Mouse (Mus musculus) heart, embryonic 14.5 days (tissue): ENCODE results near the gene Sgms2. TPM values are rescaled to one million over a fixed set of nuclear protein-coding genes. Genes with fewer than 3 reads are reported as not detected.

Experiments used
- ATAC-seq: fragments of 200-750 bp; cut with Nextera tagmentation; 2 replicates; pipeline ENCODE4 v1.8.0; 2017; ENCODE audit warnings: low read depth, moderate TSS enrichment; ENCODE audit not compliant: insufficient number of reproducible peaks, insufficient read depth, low FRiP score
- H3K27ac ChIP-seq, 2 experiments: fragments of 200-500 bp in 1 of 2; fragments of 300-500 bp in 1 of 2; sonication (generic) in 1 of 2; replicated peaks in 1 of 2; 2 replicates each; pipeline ENCODE4 v1.5.1; 2012 to 2014; ENCODE audit warnings: low read depth in 2 of 2, low read length in 2 of 2, control low read depth in 1 of 2, mild to moderate bottlenecking in 1 of 2, mixed read lengths in 1 of 2; ENCODE audit not compliant: control insufficient read depth in 1 of 2, insufficient read depth in 1 of 2
- H3K27me3 ChIP-seq: fragments of 300-500 bp; sonication (generic); 2 replicates; pipeline ENCODE4 v1.6.1; 2014; ENCODE audit warnings: mild to moderate bottlenecking, low read length, control low read depth; ENCODE audit not compliant: control insufficient read depth, insufficient read depth
- H3K36me3 ChIP-seq: fragments of 300-500 bp; sonication (generic); 2 replicates; pipeline ENCODE4 v1.6.1; 2014; ENCODE audit warnings: mild to moderate bottlenecking, control low read depth, low read length, mixed read lengths; ENCODE audit not compliant: control insufficient read depth, insufficient read depth
- H3K4me1 ChIP-seq, 2 experiments: fragments of 200-500 bp in 1 of 2; fragments of 300-500 bp in 1 of 2; sonication (generic) in 1 of 2; 2 replicates each; pipeline ENCODE4 v1.6.1; 2012 to 2014; ENCODE audit warnings: low read length in 2 of 2, control low read depth in 1 of 2, mixed read lengths in 1 of 2; ENCODE audit not compliant: control insufficient read depth in 2 of 2, insufficient read depth in 2 of 2
- H3K4me2 ChIP-seq: fragments of 300-500 bp; sonication (generic); 2 replicates; pipeline ENCODE4 v1.6.1; 2014; ENCODE audit warnings: mild to moderate bottlenecking, low read length
- H3K4me3 ChIP-seq, 2 experiments: fragments of 200-500 bp in 1 of 2; fragments of 300-500 bp in 1 of 2; sonication (generic) in 1 of 2; 2 replicates each; pipeline ENCODE4 v1.5.1; 2012 to 2014; ENCODE audit warnings: low read length in 2 of 2, mild to moderate bottlenecking in 2 of 2, control low read depth in 1 of 2, low read depth in 1 of 2, moderate library complexity in 1 of 2; ENCODE audit not compliant: control insufficient read depth in 1 of 2, insufficient read depth in 1 of 2
- H3K9ac ChIP-seq: fragments of 300-500 bp; sonication (generic); 2 replicates; pipeline ENCODE4 v1.6.1; 2014; ENCODE audit warnings: mild to moderate bottlenecking, low read length
- H3K9me3 ChIP-seq: fragments of 300-500 bp; sonication (generic); 2 replicates; pipeline ENCODE4 v1.6.1; 2016; ENCODE audit warnings: low read length, control low read depth; ENCODE audit not compliant: control insufficient read depth
- WGBS: fragments of 180-500 bp; shearing (Covaris S2); extraction: QIAGEN DNeasy Blood & Tissue Kit; methylation state at CpG from one replicate; pipeline ENCODE4 v1.1.7; 2014; 5-methylcytosine and 5-hydroxymethylcytosine counted together
- polyA plus RNA-seq: library from polyadenylated mRNA; unstranded; fragments of >200 nt; fragmentation: Nextera tagmentation; extraction: Ambion mirVana; gene quantifications from 2 replicates; pipeline ENCODE4 v1.2.1, GENCODE M21; 2014

Sgms2 gene
- polyA plus RNA-seq, 1 experiment from 2014 or later: 0.65 TPM

GRCm38 (mm10) chr3:131303320-131303714 lies 187.9 kb downstream of the Sgms2 start:
- Histone ChIP-seq H3K27ac (peak overlapping the region in 1 of 2 experiments; percentile 85; a peak in 1 of 4 replicates), H3K36me3 (no peaks in the 10 kb centered on the region), H3K4me3 (peak overlapping the region; percentile 68 to 85), H3K9ac (peak overlapping the region; percentile 84), H3K4me1 (peaks cover 3 to 6% of the 10 kb centered on the region in 2 experiments; a peak in 2 of 4 replicates), H3K9me3 (no peaks in the 10 kb centered on the region), H3K27me3 (no peaks in the 10 kb centered on the region), H3K4me2 (peak overlapping the region; percentile 98)
- ATAC-seq: 0 out of 2 replicates have a peak, but pooled peaks have one; percentile 3
- WGBS: 12% methylated on average over 5 of the region's 5 CpGs

GRCm38 (mm10) chr3:131302452-131303319 lies 188.5 kb downstream of the Sgms2 start, which contains the start of gene Cyp2u1:
Gene Cyp2u1, minus strand, starts transcription at chr3:131303227.
- H3K4me1 ChIP-seq: peaks cover 3 to 6% of the 10 kb centered on the region in 2 experiments; a peak in 2 of 4 replicates
- peak within 1 kb of the TSS; percentile 84 for H3K9ac ChIP-seq
- peak; percentile 94 for ATAC-seq
- no peaks in the 10 kb centered on the region for H3K27me3 ChIP-seq
- H3K4me2 ChIP-seq: peak within 1 kb of the TSS; percentile 98
- H3K36me3 ChIP-seq: peaks cover 4% of the 10 kb centered on the region; the same call in 1 of the 2 replicates
- H3K9me3 ChIP-seq: no peaks in the 10 kb centered on the region
- peak within 1 kb of the TSS; percentile 68 to 85 for H3K4me3 ChIP-seq
- peak within 1 kb of the TSS; percentile 75 to 85 for H3K27ac ChIP-seq
- WGBS: under 1% methylated on average over 71 of the region's 71 CpGs

GRCm38 (mm10) chr3:131299908-131300307 lies 191.3 kb downstream of the Sgms2 start:
- H3K9me3 ChIP-seq: no peaks in the 10 kb centered on the region
- no peaks in the 10 kb centered on the region for H3K27me3 ChIP-seq
- H3K27ac ChIP-seq: no peak overlapping the region
- peaks cover 10 to 16% of the 10 kb centered on the region in 2 experiments for H3K4me1 ChIP-seq
- 9% methylated on average over 6 of the region's 6 CpGs for WGBS
- no peak overlapping the region for H3K4me3 ChIP-seq
- no peak overlapping the region for H3K4me2 ChIP-seq
- peaks cover 16% of the 10 kb centered on the region for H3K36me3 ChIP-seq
- ATAC-seq: no peak
- H3K9ac ChIP-seq: no peak overlapping the region

GRCm38 (mm10) chr3:131299078-131299477 lies 192.1 kb downstream of the Sgms2 start:
- Histone ChIP-seq H3K4me2 (no peak overlapping the region), H3K4me3 (no peak overlapping the region), H3K9ac (no peak overlapping the region), H3K4me1 (peaks cover 10 to 18% of the 10 kb centered on the region in 2 experiments), H3K27ac (no peak overlapping the region), H3K9me3 (no peaks in the 10 kb centered on the region), H3K36me3 (peaks cover 16% of the 10 kb centered on the region), H3K27me3 (no peaks in the 10 kb centered on the region)
- 75% methylated on average over 9 of the region's 9 CpGs for WGBS
- ATAC-seq: no peak

GRCm38 (mm10) chr3:131296893-131297292 lies 194.3 kb downstream of the Sgms2 start:
- H3K27ac ChIP-seq: no peak overlapping the region
- H3K4me2 ChIP-seq: no peak overlapping the region
- H3K27me3 ChIP-seq: no peaks in the 10 kb centered on the region
- no peak for ATAC-seq
- no peaks in the 10 kb centered on the region for H3K9me3 ChIP-seq
- peaks cover 9 to 17% of the 10 kb centered on the region in 2 experiments for H3K4me1 ChIP-seq
- peaks cover 24% of the 10 kb centered on the region for H3K36me3 ChIP-seq
- H3K9ac ChIP-seq: no peak overlapping the region
- WGBS: 73% methylated on average over 7 of the region's 7 CpGs
- no peak overlapping the region for H3K4me3 ChIP-seq

- Histone ChIP-seq H3K4me1 (peaks cover 7 to 12% of the 10 kb centered on the region in 2 experiments), H3K9me3 (no peaks in the 10 kb centered on the region), H3K4me3 (no peak overlapping the region), H3K27me3 (no peaks in the 10 kb centered on the region), H3K9ac (no peak overlapping the region), H3K4me2 (no peak overlapping the region; the same call in 1 of the 2 replicates), H3K27ac (peak overlapping the region in 1 of 2 experiments; percentile 33; a peak in 1 of 4 replicates), H3K36me3 (peaks cover 30% of the 10 kb centered on the region)
- ATAC-seq: peak; percentile 51; the same call in 1 of the 2 replicates
- WGBS: 39% methylated on average over 12 of the region's 12 CpGs
Observed at GRCm38 (mm10) chr3:131295513-131296200, 195.6 kb downstream of the Sgms2 start.

- no peak for ATAC-seq
- H3K4me1 ChIP-seq: peaks cover 7 to 12% of the 10 kb centered on the region in 2 experiments
Observed at GRCm38 (mm10) chr3:131294503-131294902, 196.7 kb downstream of the Sgms2 start.

More at GRCm38 (mm10) chr3:131294503-131294902, 196.7 kb downstream of the Sgms2 start:
- Histone ChIP-seq H3K9me3 (no peaks in the 10 kb centered on the region), H3K9ac (no peak overlapping the region), H3K4me2 (no peak overlapping the region), H3K36me3 (peaks cover 30% of the 10 kb centered on the region), H3K27ac (no peak overlapping the region), H3K27me3 (no peaks in the 10 kb centered on the region), H3K4me3 (no peak overlapping the region)
- WGBS: 37% methylated on average over 3 of the region's 3 CpGs
